Mouse (Mus musculus) splenic B cell, adult 2 months (primary cell): Measurements from ENCODE around the gene Gast.
"Not testable (repeated sequence)": the region's sequence is repeated elsewhere in the genome, so short reads cannot be mapped to it uniquely, and the experiment has no call there.

Source experiments
- DNase-seq: peaks from one replicate; pipeline ENCODE4 v3.0.0-alpha.2; 2011; ENCODE audit warnings: low read depth, low spot score
- H3K27me3 ChIP-seq: 2 replicates; pipeline ENCODE4 v1.6.1; 2012; ENCODE audit warnings: mild to moderate bottlenecking, low read length, moderate library complexity, mixed read lengths; ENCODE audit not compliant: control insufficient read depth, poor library complexity, insufficient read depth, severe bottlenecking
- H3K36me3 ChIP-seq: 2 replicates; pipeline ENCODE4 v1.6.1; 2012; ENCODE audit warnings: mild to moderate bottlenecking, low read length, moderate library complexity, mixed read lengths; ENCODE audit not compliant: control insufficient read depth, poor library complexity, insufficient read depth, severe bottlenecking

The Gast gene

DNA sequence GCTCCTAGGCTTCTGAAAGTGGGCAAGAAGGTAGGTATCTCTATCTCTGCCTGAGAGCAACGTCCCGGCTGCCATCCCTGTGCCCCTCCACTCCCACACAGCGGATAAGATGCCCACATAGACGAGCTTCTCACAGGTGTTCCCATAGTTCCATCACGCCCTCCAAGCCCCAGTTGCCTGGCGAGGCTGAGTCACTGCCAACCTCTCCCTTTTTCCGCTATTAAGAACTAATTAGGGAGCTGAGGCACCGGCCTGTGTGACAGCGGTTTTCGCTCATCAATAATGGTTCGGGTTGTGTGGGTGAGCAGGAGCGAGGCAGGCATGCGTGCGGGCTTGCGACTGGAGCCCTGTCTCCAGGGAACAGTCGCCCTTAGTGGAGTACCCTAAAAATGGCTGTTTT, 4.0 kb upstream of the Gast start:
- DNase-seq = no peak
- Histone ChIP-seq H3K36me3 (no peaks in the 10 kb centered on the region), H3K27me3 (no peaks in the 10 kb centered on the region)

GRCm38 (mm10) chr11:100330816-100331375, 3.3 kb upstream of the Gast start:
- not testable (repeated sequence) for DNase-seq

DNA sequence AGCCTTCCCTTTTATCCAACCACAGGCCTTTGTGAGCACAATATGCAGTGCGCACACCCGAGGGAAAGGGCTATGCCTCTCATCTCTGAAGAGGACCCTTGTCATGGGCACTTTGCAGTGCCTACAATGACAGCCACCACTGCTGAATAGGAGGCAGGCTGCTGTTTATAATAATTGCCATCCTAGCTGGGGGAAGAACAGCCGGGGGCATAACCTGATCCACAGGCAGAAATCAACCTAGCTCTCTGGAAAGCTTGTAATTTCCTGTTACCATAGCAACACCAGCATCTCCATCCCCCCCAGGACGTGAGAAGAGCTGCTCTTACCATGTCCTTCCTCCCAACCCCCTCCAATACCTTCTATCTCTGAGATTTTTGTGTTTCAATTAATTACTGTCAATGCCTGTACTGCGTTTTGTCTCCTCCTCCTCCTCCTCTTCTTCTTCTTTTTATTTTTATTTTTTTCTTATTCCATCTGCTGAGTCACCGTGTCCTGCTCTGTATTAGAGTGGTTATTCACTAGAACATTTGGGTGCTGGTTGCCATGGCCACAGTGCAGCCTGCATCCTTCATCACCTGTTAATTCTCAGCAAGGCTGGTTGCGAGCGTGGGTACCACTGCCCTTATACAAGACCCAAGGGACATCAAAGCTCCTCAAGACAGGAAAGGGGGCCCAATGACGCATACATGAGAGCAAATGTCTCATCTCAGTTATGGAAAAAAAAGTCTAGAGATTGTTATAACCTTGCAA, 1.3 kb upstream of the Gast start:
- DNase-seq = no peak
- no peaks in the 10 kb centered on the region for H3K36me3 ChIP-seq
- no peaks in the 10 kb centered on the region for H3K27me3 ChIP-seq

More at GRCm38 (mm10) chr11:100330816-100331375, 3.3 kb upstream of the Gast start:
- not testable (repeated sequence) for H3K27me3 ChIP-seq, H3K36me3 ChIP-seq

- Histone ChIP-seq H3K27me3 (no peaks in the 10 kb centered on the region), H3K36me3 (no peaks in the 10 kb centered on the region)
- DNase-seq = no peak
Observed at GRCm38 (mm10) chr11:100335731-100336130, 1.5 kb downstream of the Gast start.

- no peak for DNase-seq
- Histone ChIP-seq H3K27me3 (no peaks in the 10 kb centered on the region), H3K36me3 (no peaks in the 10 kb centered on the region)
Observed at GRCm38 (mm10) chr11:100344269-100344668, 10.1 kb downstream of the Gast start.

- peak; percentile 48 for DNase-seq
- no peaks in the 10 kb centered on the region for H3K36me3 ChIP-seq
- H3K27me3 ChIP-seq = peaks cover 3% of the 10 kb centered on the region
Observed at GRCm38 (mm10) chr11:100352076-100352857, 18.1 kb downstream of the Gast start.

DNA sequence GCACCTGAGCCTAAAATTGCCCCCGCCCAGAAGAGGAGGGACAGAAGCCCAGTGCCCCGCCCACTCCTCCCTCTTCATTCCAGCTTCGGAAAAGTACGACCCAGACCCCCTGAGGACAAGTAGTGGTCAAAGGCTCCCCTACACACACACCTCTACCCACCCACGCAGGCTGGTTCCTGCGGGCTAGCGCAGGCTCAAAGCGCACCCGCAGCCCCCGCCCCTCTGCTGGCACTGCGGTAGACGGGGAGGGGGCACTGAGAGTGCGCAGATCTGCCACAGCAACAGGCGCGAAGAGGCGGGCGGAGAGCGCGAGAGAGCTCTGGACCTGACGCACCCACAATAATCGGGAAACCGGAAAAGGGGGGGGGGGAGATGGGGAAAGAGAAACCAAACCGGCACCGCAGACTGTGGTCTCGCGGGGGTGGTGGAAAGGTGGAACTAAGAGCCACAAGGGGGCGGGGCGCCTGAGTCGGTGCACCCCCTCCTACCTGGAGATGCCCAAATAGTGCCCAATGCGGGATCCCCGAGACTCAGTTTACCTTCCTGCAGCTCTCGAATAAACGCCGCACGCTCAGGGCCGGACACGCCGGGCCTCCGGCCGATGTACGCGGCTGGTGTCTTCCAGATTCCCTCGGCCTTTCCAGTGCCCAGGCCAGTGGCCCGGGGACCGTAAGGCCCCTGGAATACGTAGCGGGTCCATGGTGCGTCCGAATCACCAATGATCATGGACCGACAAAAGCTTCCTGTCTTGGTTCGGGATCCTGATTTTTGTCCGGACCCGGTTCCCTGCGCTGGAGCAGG, 21.1 kb downstream of the Gast start:
- DNase-seq = peak; percentile 69
- Histone ChIP-seq H3K27me3 (peaks cover 3% of the 10 kb centered on the region), H3K36me3 (no peaks in the 10 kb centered on the region)

DNA sequence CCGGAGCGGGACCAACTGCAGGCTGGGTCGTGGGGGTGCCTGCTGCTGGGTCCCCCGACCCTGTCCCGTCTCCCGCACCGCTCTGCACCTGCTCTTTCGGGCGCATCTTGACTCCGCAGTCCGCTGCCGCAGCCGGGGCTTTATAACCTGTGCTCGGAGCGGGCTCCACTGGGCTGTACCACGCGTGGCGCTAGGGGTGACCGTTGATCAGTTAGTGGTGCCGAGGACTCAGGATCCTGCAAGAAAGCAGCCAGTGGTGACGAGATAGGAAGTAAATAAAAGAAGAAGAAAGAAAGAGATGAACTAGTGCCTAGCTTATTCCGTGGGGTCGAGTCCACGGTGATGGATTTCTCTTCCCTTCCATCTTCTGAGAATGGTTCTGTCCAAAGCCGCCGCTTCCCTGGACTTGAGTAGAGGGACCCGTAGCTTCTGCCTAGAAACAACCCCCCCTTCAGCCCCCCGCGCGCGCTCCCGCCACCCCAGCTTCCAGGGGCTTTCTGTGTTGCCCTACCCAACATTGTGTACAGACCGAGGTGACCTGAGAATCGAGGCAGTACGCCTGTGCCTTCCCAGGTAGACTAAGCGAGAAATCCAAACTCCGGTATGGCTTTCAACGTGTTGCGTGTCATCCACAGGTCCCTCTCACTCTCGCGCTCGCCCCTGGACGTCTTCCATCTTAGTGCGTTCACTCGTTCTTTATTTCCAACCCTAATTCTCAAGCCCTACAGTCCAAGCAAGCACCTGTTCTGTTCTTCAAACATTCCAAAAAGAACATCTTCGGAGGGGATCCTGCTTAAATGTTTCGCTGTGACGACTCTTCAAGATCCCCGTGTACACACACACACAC, 22.0 kb downstream of the Gast start, which contains the start of gene Hap1:
Hap1 (minus strand) TSS at position 157 of the 847 bp plus-strand sequence.
- Histone ChIP-seq H3K27me3 (peaks cover 3% of the 10 kb centered on the region), H3K36me3 (no peaks in the 10 kb centered on the region)
- DNase-seq = peak; percentile 68

DNA sequence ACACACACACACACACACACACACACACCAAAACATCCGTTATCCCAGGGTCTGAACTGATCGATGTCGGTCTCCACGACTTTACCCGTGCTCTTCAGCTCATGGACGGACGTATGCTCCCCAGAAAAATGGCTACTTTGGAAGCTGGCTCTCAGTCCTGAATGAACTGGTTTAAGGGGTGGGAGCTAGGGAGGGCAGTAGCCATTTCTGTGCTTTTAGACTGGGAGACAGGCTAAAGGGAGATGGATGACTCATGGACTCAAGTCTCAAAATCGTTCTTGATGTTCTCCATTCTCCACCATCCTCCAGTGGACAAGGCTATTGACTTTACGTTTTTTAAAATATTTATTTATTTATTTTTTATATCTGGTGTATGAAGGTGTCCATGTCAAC, 22.6 kb downstream of the Gast start:
- DNase-seq = no peak
- no peaks in the 10 kb centered on the region for H3K36me3 ChIP-seq
- peaks cover 3% of the 10 kb centered on the region for H3K27me3 ChIP-seq

- no peak for DNase-seq
- peaks cover 3% of the 10 kb centered on the region for H3K27me3 ChIP-seq
- H3K36me3 ChIP-seq = no peaks in the 10 kb centered on the region
Observed at GRCm38 (mm10) chr11:100357408-100357807, 23.2 kb downstream of the Gast start.

GRCm38 (mm10) chr11:100360175-100360574, 26.0 kb downstream of the Gast start:
- DNase-seq = no peak
- Histone ChIP-seq H3K27me3 (peaks cover 3% of the 10 kb centered on the region), H3K36me3 (no peaks in the 10 kb centered on the region)

DNA sequence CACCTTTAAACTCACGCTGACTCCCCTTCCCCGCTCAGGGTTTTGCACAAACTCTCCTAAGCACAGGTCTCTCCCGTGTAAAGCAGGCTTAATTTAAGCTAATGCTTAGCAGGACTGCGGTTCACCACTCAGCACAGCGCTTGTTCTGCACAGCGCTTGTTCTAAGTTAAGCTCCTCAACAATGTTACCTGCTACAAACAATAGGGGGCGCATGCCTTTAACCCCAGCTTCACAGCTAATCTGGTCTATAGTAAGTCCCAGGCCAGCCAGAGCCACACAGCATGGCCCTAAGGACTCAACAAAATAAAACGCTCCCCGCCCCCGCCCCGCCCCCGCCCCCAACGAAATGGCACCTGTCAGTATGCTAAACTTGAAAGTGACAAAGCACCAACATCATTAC, 26.9 kb downstream of the Gast start:
- H3K36me3 ChIP-seq, H3K27me3 ChIP-seq, DNase-seq: not testable (repeated sequence)

GRCm38 (mm10) chr11:100362209-100362978, 28.2 kb downstream of the Gast start:
- no peaks in the 10 kb centered on the region for H3K36me3 ChIP-seq
- no peaks in the 10 kb centered on the region for H3K27me3 ChIP-seq
- peak; percentile 84 for DNase-seq
